Mouse (Mus musculus) midbrain, embryonic 13.5 days (tissue): Measurements from ENCODE around the gene Trappc2l. TPM values are rescaled to one million over a fixed set of nuclear protein-coding genes. Genes with fewer than 3 reads are reported as not detected.
A peak's percentile ranks its signal among the peaks of the same experiment; 100 is the strongest.

Experiments
- ATAC-seq: fragments of 200-750 bp; cut with Nextera tagmentation; 2 replicates; pipeline ENCODE4 v1.8.0; 2017; ENCODE audit warnings: mild to moderate bottlenecking, moderate TSS enrichment, moderate library complexity
- H3K27ac ChIP-seq: fragments of 300-500 bp; sonication (generic); 2 replicates; pipeline ENCODE4 v1.5.1; 2015; ENCODE audit warnings: inconsistent platforms, mild to moderate bottlenecking, moderate library complexity
- H3K27me3 ChIP-seq: fragments of 300-500 bp; sonication (generic); 2 replicates; pipeline ENCODE4 v1.6.1; 2015; ENCODE audit warnings: mild to moderate bottlenecking, inconsistent platforms
- H3K36me3 ChIP-seq: fragments of 300-500 bp; sonication (generic); 2 replicates; pipeline ENCODE4 v1.6.1; 2015; ENCODE audit warnings: mild to moderate bottlenecking, inconsistent platforms
- H3K4me1 ChIP-seq: fragments of 300-500 bp; sonication (generic); replicated peaks from 2 replicates; pipeline ENCODE4 v1.6.1; 2015; ENCODE audit warnings: inconsistent platforms
- H3K4me2 ChIP-seq: fragments of 300-500 bp; sonication (generic); replicated peaks from 2 replicates; pipeline ENCODE4 v1.6.1; 2015; ENCODE audit warnings: moderate library complexity, mild to moderate bottlenecking, inconsistent platforms
- H3K4me3 ChIP-seq: fragments of 300-500 bp; sonication (generic); replicated peaks from 2 replicates; pipeline ENCODE4 v1.5.1; 2015; ENCODE audit warnings: mild to moderate bottlenecking, inconsistent platforms
- H3K9ac ChIP-seq: fragments of 300-500 bp; sonication (generic); replicated peaks from 2 replicates; pipeline ENCODE4 v1.6.1; 2015; ENCODE audit warnings: mild to moderate bottlenecking, inconsistent platforms
- H3K9me3 ChIP-seq: fragments of 300-500 bp; sonication (generic); 2 replicates; pipeline ENCODE4 v1.6.1; 2016; ENCODE audit warnings: mild to moderate bottlenecking, inconsistent platforms
- WGBS: fragments of 180-500 bp; shearing (Covaris S2); methylation state at CpG from one replicate; pipeline ENCODE4 v1.1.7; 2015; 5-methylcytosine and 5-hydroxymethylcytosine counted together
- polyA plus RNA-seq: library from polyadenylated mRNA; unstranded; fragments of >200 nt; fragmentation: Nextera tagmentation; extraction: Ambion mirVana; gene quantifications from 2 replicates; pipeline ENCODE4 v1.2.1, GENCODE M21; 2015

Trappc2l gene
- 98.5 and 102 TPM in 2 replicates for polyA plus RNA-seq

DNA sequence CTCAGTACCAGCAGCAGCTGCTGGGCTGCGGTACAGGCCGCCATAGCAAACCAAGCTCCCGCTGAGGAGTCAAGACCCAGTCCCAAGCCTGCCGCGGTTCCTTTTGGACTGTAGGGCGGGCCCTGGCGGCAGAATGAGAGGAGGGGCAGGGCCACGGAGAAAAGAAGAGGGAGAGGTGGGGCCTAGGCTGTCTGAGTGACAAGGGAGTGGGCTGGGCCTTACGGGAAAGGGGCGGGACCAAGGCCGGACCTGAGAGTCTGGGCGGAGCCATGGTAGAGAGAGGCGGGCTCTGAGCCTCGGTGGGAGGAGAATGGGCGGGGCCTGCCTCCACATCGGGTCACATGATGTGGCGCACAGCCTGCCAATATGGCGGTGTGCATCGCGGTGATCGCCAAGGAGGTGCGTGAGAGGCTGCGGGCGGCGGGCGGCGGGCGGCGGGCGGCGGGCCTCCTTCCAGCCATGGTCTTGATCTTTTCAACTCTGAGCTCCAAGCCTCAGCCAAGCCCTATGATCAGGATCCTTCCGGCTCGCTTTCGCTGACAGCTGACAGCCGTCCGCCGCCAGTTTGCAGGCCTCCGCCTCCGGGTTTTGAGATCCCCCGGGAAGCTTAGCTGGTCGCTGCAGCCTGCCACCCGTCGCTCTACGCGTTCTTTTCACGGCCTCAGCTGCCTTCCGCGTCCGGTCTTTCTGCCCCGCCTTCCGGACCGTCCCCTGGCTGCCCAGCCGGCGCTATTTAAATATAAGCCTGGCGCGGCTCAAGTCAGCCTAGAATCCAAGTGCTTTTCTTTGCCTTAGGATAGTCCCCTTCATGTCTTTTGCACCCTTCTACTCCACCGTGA lies at the start of gene Trappc2l, which contains the start of gene Galns:
TSS of gene Trappc2l (plus strand) at position 346 of the 839 bp plus-strand sequence.
TSS of gene Galns (minus strand) at position 169 of the 839 bp plus-strand sequence.
- WGBS = under 1% methylated on average over 46 of the region's 57 CpGs
- Histone ChIP-seq H3K4me1 (peaks cover 21% of the 10 kb centered on the region), H3K27ac (peak within 1 kb of the TSS; percentile 91), H3K36me3 (0 out of 2 replicates have a peak, but pooled peaks cover 7% of the 10 kb centered on the region), H3K4me2 (peak within 1 kb of the TSS; percentile 93), H3K4me3 (peak within 1 kb of the TSS; percentile 61), H3K27me3 (no peaks in the 10 kb centered on the region), H3K9ac (peak within 1 kb of the TSS; percentile 72), H3K9me3 (no peaks in the 10 kb centered on the region)
- ATAC-seq = peak; percentile 95

DNA sequence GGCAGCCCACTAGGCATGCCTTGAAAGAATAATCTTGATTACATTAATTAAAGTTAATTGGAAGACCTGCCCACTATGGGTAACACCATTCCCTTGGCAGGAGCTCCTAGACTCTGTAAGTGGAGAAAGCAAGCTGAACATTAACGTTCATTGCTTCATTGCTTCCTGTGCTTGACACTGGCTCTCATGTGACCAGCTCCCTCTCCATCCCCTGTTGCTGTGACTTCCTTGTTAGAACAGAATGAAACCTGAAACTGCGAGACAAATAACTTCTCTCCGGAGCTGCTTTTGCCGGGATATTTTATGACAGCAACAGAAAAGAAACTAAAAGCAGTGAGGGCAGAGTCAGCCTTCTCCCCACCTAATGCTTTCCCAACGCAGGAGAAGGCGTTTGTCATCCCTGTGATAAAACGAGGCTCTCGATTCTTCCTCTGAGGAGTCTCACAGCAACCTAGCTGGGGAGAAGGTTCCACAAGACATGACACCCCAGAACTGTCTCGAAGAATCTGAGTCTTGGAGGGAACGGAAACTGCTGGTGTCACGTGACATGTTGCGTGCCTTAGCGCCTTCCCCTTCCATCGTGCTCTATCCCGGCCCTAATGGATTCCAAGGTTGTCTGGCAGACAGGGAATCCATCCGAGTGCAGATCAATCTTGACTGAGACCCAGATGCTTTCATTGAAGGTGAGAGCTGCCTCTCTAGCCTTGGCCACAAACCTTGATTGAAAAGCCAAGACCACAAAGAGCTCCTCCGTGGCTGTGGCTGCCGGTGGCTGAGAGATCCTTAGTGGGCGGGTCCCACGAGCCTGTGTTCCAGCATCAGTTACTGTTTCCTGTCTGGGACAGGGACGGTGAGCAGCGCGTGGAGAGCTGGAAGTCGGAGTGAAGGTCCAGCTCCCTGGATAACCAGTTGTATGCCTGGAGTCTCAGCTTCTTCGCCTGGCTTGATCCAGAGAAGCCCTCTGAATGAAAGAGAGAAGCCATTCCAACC lies 46.8 kb upstream of the Trappc2l start:
- H3K9me3 ChIP-seq = no peaks in the 10 kb centered on the region
- no peak overlapping the region for H3K27ac ChIP-seq
- H3K9ac ChIP-seq = no peak overlapping the region
- no peak overlapping the region for H3K4me2 ChIP-seq
- peaks cover 27% of the 10 kb centered on the region for H3K4me1 ChIP-seq
- no peaks in the 10 kb centered on the region for H3K36me3 ChIP-seq
- WGBS = 90% methylated on average over 25 of the region's 25 CpGs
- H3K27me3 ChIP-seq = no peaks in the 10 kb centered on the region
- H3K4me3 ChIP-seq = no peak overlapping the region
- no peak for ATAC-seq

DNA sequence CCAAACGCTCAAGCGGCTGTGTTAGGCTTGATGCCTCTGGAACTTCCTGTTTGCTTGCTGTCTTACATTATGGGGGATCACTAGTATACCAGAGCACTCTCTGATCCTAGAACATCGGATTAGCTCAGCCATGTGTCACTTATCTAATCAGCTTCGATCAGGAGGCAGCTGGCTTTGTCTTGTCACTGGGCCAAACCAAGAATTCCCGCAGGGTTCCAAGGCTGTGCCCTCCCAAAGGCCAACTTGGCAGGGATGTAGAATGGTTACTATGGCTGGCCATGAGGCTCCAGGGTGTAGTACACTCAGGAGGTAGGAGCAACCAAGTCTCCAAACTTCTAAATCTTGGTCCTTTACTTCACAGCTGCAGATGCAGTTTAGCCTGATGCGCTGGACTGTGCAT lies 44.7 kb upstream of the Trappc2l start:
- Histone ChIP-seq H3K4me3 (peak overlapping the region; percentile 74), H3K4me2 (peak overlapping the region; percentile 95), H3K36me3 (peaks cover 21% of the 10 kb centered on the region), H3K9me3 (no peaks in the 10 kb centered on the region), H3K27ac (peak overlapping the region; percentile 89), H3K27me3 (no peaks in the 10 kb centered on the region), H3K4me1 (peaks cover 27% of the 10 kb centered on the region), H3K9ac (peak overlapping the region; percentile 87)
- WGBS = 30% methylated on average over 6 of the region's 6 CpGs
- peak; percentile 1; the same call in 1 of the 2 replicates for ATAC-seq

DNA sequence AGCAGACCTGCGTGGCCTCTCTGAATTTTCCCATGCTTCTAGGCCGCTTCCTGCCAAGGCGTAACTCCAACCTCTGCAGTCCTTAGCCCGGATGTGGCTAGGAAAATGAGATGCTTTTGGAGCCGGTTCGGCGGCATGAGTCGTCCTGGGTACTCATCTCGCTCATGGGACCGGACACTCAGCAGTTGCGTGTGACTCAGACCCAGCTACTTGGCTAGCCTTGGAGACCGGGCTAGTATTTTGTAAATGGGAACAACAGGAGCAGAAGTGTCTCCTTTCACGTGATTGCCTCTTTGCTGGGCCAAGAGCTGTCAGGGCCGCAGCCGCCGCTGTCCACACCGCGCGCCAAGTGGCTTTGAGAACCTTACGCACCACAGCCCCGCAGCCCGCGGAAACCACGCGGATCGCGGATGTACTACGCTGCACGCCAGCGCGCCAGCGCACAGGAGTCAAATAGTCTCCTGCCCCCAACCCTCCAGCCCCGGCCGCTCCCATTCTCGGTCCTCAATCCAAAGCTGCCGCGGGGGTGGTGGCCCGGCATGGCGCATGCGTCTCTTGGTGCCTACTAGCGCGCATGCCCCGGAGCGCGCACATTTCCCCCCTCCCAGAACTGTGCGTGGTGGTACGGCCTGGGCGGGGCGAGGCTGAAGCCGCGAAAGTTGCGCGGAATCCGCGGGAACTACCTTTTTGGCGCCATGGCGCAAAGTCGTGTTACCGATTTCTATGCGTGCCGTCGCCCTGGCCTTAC lies 43.9 kb upstream of the Trappc2l start, which contains the start of gene Cdt1:
TSS of gene Cdt1 (plus strand) at position 655 of the 748 bp plus-strand sequence.
- peak within 1 kb of the TSS; percentile 89 for H3K27ac ChIP-seq
- H3K4me1 ChIP-seq = peaks cover 27% of the 10 kb centered on the region
- peak within 1 kb of the TSS; percentile 95 for H3K4me2 ChIP-seq
- ATAC-seq = peak; percentile 96
- H3K9me3 ChIP-seq = no peaks in the 10 kb centered on the region
- WGBS = under 1% methylated on average over 62 of the region's 62 CpGs
- H3K4me3 ChIP-seq = peak within 1 kb of the TSS; percentile 74
- H3K9ac ChIP-seq = peak within 1 kb of the TSS; percentile 87
- H3K27me3 ChIP-seq = no peaks in the 10 kb centered on the region
- H3K36me3 ChIP-seq = peaks cover 29% of the 10 kb centered on the region

DNA sequence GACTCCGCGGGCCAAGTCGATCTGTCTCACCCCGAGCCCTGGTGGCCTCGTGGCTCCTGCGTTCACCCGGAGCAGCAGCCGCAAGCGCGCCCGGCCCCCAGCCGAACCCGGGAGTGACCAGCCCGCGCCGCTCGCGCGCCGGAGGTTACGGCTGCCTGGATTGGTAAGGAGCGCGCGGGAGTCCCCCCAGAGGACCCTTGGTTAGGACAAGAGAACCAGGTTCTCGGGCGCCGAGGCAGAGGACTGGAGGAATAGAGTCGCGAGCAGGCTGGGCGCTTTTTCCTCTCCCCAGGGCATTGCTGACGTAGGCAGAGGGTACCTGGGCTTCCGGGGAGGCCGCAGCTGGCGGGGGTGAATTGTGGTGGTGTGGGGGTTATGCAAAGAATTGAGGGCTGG lies 43.3 kb upstream of the Trappc2l start:
- H3K36me3 ChIP-seq = peaks cover 31% of the 10 kb centered on the region
- H3K27ac ChIP-seq = peak overlapping the region; percentile 89
- no peaks in the 10 kb centered on the region for H3K9me3 ChIP-seq
- under 1% methylated on average over 34 of the region's 34 CpGs for WGBS
- H3K27me3 ChIP-seq = no peaks in the 10 kb centered on the region
- peak overlapping the region; percentile 77 for H3K9ac ChIP-seq
- peak; percentile 78 for ATAC-seq
- H3K4me3 ChIP-seq = peak overlapping the region; percentile 74
- H3K4me2 ChIP-seq = peak overlapping the region; percentile 95
- peaks cover 29% of the 10 kb centered on the region for H3K4me1 ChIP-seq

DNA sequence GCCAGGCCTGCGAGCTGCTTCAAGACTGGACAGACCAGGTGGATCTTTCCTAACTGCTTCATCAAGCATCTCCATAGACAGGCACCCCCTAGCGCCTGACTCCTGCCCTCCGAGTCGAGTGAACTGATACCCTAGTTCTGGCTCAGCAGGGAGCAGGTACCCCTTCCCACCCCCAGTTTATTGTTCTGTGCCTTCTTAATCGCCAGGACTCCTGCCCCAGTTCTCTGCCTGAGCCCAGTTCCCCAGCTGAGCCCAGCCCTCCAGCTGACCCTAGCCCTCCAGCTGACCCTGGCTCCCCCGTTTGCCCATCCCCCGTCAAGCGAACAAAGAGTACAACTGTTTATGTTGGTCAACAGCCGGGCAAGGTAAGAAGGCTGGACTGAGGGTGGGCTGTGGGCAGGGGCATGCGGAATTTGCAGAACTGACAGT lies 42.5 kb upstream of the Trappc2l start:
- peak overlapping the region; percentile 77 for H3K9ac ChIP-seq

DNA sequence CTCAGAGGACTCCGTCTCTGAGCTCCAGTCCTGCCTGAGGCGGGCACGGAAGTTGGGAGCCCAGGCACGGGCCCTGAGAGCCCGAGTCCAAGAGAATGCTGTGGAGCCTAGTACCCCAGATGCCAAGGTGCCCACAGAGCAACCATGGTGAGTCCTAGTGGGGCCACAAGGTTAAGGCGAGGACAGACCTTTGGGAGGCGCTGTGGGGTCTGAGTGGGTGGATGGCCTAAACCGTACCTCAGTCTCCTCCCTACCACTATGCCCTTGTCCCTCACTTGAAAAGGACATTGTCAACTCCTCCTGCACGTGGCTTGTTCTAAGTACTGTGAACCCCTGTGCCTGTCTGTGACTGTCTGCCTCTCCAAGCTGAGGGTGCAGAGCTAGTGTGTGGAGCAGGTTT lies 42.1 kb upstream of the Trappc2l start:
- Histone ChIP-seq H3K4me2 (peak overlapping the region; percentile 95), H3K36me3 (peaks cover 32% of the 10 kb centered on the region), H3K9ac (peak overlapping the region; percentile 77), H3K27me3 (no peaks in the 10 kb centered on the region), H3K4me3 (peak overlapping the region; percentile 74), H3K4me1 (peaks cover 35% of the 10 kb centered on the region), H3K9me3 (no peaks in the 10 kb centered on the region), H3K27ac (no peak overlapping the region)
- ATAC-seq = no peak
- WGBS = 64% methylated on average over 9 of the region's 9 CpGs

More for the DNA sequence above, 42.5 kb upstream of the Trappc2l start:
- Histone ChIP-seq H3K9me3 (no peaks in the 10 kb centered on the region), H3K4me3 (peak overlapping the region; percentile 74), H3K27me3 (no peaks in the 10 kb centered on the region), H3K27ac (no peak overlapping the region), H3K36me3 (peaks cover 31% of the 10 kb centered on the region), H3K4me1 (peaks cover 34% of the 10 kb centered on the region), H3K4me2 (peak overlapping the region; percentile 95)
- 10% methylated on average over 10 of the region's 10 CpGs for WGBS
- ATAC-seq = no peak

DNA sequence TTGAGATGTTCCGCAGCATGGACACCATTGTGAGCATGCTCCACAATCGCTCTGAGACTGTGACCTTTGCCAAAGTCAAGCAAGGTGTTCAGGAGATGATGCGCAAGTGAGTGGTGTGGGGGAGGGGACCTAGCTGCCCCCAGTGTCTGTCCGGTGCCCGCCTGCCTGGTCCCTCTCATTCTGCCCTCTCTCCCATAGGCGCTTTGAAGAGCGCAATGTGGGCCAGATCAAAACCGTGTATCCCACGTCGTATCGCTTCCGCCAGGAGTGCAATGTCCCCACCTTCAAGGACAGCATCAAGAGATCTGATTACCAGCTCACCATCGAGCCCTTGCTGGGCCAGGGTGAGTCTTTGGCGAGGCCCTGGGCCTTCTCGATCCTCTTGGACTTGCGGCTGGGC lies 41.4 kb upstream of the Trappc2l start:
- 95% methylated on average over 16 of the region's 16 CpGs for WGBS
- peaks cover 41% of the 10 kb centered on the region for H3K4me1 ChIP-seq
- no peak overlapping the region for H3K4me3 ChIP-seq
- no peak overlapping the region for H3K27ac ChIP-seq
- no peak overlapping the region for H3K9ac ChIP-seq
- peaks cover 38% of the 10 kb centered on the region for H3K36me3 ChIP-seq
- no peaks in the 10 kb centered on the region for H3K9me3 ChIP-seq
- H3K4me2 ChIP-seq = no peak overlapping the region
- no peaks in the 10 kb centered on the region for H3K27me3 ChIP-seq
- ATAC-seq = no peak

DNA sequence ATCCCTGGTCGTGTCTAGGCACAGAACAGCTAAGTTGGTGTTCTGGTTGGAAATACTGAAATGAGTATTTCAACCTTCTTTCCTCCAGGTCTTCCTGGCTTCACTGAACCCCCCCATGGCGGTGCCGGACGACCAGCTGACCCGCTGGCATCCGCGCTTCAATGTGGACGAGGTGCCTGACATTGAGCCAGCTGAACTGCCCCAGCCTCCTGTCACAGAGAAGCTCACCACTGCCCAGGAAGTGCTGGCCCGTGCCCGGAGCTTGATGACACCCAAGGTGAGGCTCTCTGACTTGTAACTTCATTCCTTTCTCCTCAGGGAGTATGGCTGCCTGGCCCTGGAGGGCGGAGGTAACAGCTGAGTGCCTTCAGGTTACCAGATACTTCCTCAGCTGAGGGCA lies 40.3 kb upstream of the Trappc2l start:
- H3K36me3 ChIP-seq = peaks cover 38% of the 10 kb centered on the region
- no peaks in the 10 kb centered on the region for H3K27me3 ChIP-seq
- H3K9ac ChIP-seq = no peak overlapping the region
- no peak overlapping the region for H3K27ac ChIP-seq
- 93% methylated on average over 11 of the region's 11 CpGs for WGBS
- no peaks in the 10 kb centered on the region for H3K9me3 ChIP-seq
- no peak for ATAC-seq
- no peak overlapping the region for H3K4me2 ChIP-seq
- H3K4me3 ChIP-seq = no peak overlapping the region
- H3K4me1 ChIP-seq = peaks cover 52% of the 10 kb centered on the region

DNA sequence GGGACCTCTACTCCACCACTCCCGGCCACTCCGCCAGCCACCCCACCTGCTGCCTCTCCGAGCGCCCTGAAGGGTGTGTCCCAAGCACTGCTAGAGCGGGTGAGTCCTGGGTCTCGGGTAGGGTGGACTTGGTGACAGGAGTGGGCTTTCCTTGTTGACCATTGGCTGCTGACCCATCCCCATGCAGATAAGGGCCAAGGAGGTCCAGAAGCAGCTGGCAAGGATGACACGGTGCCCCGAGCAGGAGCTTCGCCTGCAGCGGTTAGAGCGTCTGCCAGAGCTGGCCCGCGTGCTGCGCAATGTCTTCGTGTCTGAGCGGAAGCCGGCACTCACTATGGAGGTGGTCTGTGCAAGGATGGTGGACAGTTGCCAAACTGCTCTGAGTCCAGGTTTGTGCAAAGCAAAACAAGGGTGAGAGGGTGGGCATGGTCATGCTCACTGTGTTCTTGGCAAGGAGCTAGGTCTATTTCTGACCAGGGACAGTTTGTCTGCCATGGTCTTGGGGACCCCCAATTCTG lies 39.6 kb upstream of the Trappc2l start:
- no peak for ATAC-seq
- no peak overlapping the region for H3K4me2 ChIP-seq

DNA sequence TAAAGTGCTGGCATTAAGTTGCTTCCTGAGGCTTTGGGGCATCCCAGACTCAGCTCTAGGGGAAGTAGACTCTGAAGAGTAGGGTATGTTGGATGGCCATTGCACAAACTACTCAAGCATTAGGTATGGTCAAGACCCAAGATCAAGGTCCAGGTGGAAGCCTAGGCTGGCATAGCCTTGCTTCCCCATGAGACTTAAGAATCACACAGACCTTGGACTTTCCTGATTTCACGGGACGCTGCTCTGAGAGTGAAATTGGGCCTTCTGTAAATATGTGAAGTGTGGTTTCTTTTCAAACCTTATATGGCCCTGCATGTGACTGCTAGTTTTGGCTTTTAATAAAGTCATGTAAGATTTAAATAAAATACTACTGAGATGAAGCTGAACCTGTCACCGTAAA lies 38.7 kb upstream of the Trappc2l start:
- Histone ChIP-seq H3K9me3 (no peaks in the 10 kb centered on the region), H3K27me3 (no peaks in the 10 kb centered on the region), H3K36me3 (peaks cover 38% of the 10 kb centered on the region), H3K4me1 (peaks cover 48% of the 10 kb centered on the region), H3K4me3 (no peak overlapping the region), H3K4me2 (no peak overlapping the region), H3K27ac (0 out of 2 replicates have a peak overlapping the region, but pooled peaks have one; percentile 37), H3K9ac (no peak overlapping the region)
- no peak for ATAC-seq
- 95% methylated on average over 3 of the region's 3 CpGs for WGBS

More for the DNA sequence above, 39.6 kb upstream of the Trappc2l start:
- Histone ChIP-seq H3K4me3 (no peak overlapping the region), H3K27ac (no peak overlapping the region), H3K27me3 (no peaks in the 10 kb centered on the region), H3K9me3 (no peaks in the 10 kb centered on the region), H3K9ac (no peak overlapping the region), H3K4me1 (peaks cover 48% of the 10 kb centered on the region), H3K36me3 (peaks cover 38% of the 10 kb centered on the region)
- 96% methylated on average over 17 of the region's 17 CpGs for WGBS
